Mouse (Mus musculus): ENCODE results near the gene Uhrf2.

DNA sequence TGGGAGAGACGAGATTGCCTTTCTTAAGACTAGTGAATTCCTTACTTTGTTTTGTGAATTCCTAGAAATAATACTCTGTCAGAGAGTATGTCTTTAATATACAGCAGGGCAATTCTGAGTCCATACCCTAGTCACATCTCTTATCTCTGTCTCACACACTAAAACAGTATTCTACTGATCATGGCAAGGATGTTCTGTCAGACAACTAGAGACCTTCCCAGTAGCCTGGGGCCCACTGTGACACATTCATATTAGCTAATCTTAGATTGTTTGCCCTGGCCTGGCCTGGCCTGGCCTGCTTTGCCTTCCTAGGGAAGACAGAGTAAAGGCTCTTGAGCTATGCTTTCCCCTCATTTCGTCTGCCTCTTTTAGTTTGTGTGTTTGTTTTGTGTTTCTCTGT, 20.3 kb downstream of the Uhrf2 start:
- TF ChIP-seq MAFK (IDR thresholded peaks at IDR 0.05; ENCODE audit: insufficient read depth, low read depth, low read length): no peak
- TF ChIP-seq ZC3H11A (IDR thresholded peaks at IDR 0.05; ENCODE audit: borderline replicate concordance, low read depth, low read length): no peak
- no peak for TF ChIP-seq HCFC1 (IDR thresholded peaks at IDR 0.05; ENCODE audit: borderline replicate concordance, insufficient read depth, low read length)
- no peak for TF ChIP-seq CHD2 (IDR thresholded peaks at IDR 0.05; ENCODE audit: low read depth, low read length)
- TF ChIP-seq ZNF384 (IDR thresholded peaks at IDR 0.05; ENCODE audit: low read depth, low read length): no peak
